Mouse (Mus musculus) erythroblast, embryonic 14.5 days (primary cell): ENCODE data around the gene H3f3b.

Source experiments
- GATA1 ChIP-seq: IDR thresholded peaks from 2 replicates; pipeline ENCODE4 v1.6.1; 2012; ENCODE audit warnings: low read length, inconsistent platforms, mixed read lengths
- TAL1 ChIP-seq: IDR thresholded peaks from 3 replicates; pipeline ENCODE4 v1.6.1; 2012; ENCODE audit warnings: low read length, inconsistent platforms, mixed read lengths

DNA sequence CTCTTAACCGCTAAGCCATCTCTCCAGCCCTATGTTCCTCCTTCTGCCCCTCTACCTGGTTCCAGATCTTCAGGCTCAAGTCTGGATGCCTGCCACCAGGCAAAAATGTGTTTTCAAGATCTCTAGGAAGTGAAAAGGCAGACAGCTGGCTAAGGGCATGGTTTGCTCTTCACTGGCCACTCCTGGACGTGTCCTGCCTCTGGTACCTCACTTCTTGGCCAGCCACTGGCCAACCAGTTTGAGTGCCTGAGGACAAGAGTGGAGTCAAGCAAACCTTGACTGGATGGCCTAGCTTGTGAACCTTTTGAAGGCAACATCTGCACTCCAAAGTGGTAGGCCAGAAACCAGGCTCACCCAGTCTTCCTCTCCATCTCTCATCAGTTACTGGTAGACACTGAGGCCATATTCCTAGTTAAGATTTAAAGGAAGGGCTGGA lies 7.8 kb downstream of the H3f3b start:
- TF ChIP-seq GATA1 (no peak), TAL1 (no peak)
